Mouse (Mus musculus) lung, adult 2 months (tissue): Measurements from ENCODE around the gene Kcnip3. TPM values are rescaled to one million over a fixed set of nuclear protein-coding genes. Genes with fewer than 3 reads are reported as not detected.

Experiments
- DNase-seq: peaks from one replicate; pipeline ENCODE4 v3.0.0; 2022
- H3K4me1 ChIP-seq: fragments of 200-500 bp; 2 replicates; pipeline ENCODE4 v1.6.1; 2011; ENCODE audit warnings: low read length; ENCODE audit not compliant: control insufficient read depth, insufficient read depth
- H3K4me3 ChIP-seq: fragments of 200-500 bp; replicated peaks from 2 replicates; pipeline ENCODE3; 2011; ENCODE audit warnings: low read depth, mild to moderate bottlenecking, control low read depth, low read length; ENCODE audit errors: extremely low read depth
- CTCF ChIP-seq: fragments of 200-500 bp; IDR thresholded peaks from 2 replicates; pipeline ENCODE4 v1.5.1; 2011; ENCODE audit warnings: mild to moderate bottlenecking, low read length, control low read depth; ENCODE audit not compliant: insufficient read depth
- POLR2A ChIP-seq: fragments of 200-500 bp; IDR thresholded peaks from 2 replicates; pipeline ENCODE4 v1.6.1; 2011; ENCODE audit warnings: low read depth, mild to moderate bottlenecking, control low read depth, low read length, borderline replicate concordance; ENCODE audit errors: extremely low read depth
- WGBS: fragments of 180-500 bp; shearing (Covaris S2); methylation state at CpG from one replicate; pipeline ENCODE4 v1.1.7; 2018; 5-methylcytosine and 5-hydroxymethylcytosine counted together
- polyA plus RNA-seq: library from polyadenylated mRNA; depleted of rRNA; stranded (reverse); fragments of >200 nt; gene quantifications from 2 replicates; pipeline ENCODE4 v1.2.3, GENCODE M21; 2012

The Kcnip3 gene
- polyA plus RNA-seq, 1 experiment, result 1.5 TPM

DNA sequence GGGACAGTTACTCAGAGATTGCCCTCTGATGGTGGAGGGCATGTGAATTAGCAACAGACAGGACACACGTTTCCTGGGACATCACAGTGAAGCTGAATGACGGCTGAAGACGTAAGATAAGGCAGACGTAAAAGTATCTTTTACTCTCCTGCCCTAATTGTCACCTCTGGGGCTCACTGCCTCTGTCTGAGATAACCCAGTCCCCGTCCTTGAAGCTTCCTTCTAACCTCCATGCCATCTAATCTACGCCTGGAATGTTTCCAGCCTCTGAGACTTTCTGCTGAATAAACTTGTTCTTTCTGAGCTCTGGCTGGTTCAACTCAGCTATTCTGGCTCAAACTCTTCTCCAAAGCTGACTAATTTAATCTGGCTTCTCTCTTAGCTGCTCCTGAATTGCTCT is 70.1 kb downstream of the Kcnip3 start:
- 19% methylated on average over 6 of the region's 6 CpGs for WGBS
- Histone ChIP-seq H3K4me1 (no peaks in the 10 kb centered on the region), H3K4me3 (no peak overlapping the region)
- DNase-seq, result no peak
- TF ChIP-seq CTCF (no peak), POLR2A (no peak)

DNA sequence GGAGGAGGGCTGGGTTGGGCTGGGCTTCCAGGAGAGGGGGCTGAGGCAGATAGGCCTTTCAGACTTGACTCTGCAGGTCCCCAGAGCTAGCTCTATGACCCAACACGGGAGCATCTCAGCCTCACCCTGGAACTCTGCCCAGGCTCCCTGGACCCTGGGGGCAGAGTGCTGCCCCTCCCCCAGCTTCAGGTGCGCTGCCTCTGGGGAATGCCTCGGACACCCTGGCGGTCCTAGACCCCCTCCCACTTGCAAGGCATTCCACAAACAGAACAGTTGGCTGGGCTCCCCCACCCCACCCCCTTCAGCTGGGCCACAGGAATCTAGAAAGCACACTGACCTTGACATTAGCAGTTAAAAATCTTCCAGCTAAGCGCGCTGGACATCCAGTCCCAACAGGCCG is 72.2 kb downstream of the Kcnip3 start:
- no peak for DNase-seq
- WGBS, result 34% methylated on average over 7 of the region's 7 CpGs
- TF ChIP-seq CTCF, result no peak
- no peak for TF ChIP-seq POLR2A

DNA sequence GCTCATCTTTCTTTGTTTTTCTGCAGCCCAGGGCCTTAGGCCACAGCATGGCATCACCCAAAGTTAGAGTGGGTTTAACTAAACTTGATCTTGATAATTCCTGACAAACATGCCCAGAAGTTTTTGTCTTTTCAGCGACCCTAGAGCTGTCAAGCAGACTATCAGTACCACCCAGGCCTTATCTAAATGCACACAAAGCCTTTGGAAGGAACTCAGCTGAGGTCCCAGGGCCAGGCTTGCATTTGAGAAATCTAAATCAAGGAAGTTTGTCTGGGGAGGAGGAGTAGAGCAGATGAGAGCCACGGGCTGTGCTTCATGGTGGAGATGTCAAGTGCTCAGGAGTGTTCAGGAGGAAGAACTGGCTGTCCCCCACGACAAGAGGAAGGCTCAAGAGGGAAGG is 75.0 kb downstream of the Kcnip3 start:
- Histone ChIP-seq H3K4me3 (no peak overlapping the region), H3K4me1 (no peaks in the 10 kb centered on the region)
- 32% methylated on average over 3 of the region's 3 CpGs for WGBS
- TF ChIP-seq CTCF (no peak), POLR2A (no peak)
- DNase-seq, result no peak

More for the DNA sequence above, 72.2 kb downstream of the Kcnip3 start:
- H3K4me1 ChIP-seq, result no peaks in the 10 kb centered on the region
- H3K4me3 ChIP-seq, result no peak overlapping the region

DNA sequence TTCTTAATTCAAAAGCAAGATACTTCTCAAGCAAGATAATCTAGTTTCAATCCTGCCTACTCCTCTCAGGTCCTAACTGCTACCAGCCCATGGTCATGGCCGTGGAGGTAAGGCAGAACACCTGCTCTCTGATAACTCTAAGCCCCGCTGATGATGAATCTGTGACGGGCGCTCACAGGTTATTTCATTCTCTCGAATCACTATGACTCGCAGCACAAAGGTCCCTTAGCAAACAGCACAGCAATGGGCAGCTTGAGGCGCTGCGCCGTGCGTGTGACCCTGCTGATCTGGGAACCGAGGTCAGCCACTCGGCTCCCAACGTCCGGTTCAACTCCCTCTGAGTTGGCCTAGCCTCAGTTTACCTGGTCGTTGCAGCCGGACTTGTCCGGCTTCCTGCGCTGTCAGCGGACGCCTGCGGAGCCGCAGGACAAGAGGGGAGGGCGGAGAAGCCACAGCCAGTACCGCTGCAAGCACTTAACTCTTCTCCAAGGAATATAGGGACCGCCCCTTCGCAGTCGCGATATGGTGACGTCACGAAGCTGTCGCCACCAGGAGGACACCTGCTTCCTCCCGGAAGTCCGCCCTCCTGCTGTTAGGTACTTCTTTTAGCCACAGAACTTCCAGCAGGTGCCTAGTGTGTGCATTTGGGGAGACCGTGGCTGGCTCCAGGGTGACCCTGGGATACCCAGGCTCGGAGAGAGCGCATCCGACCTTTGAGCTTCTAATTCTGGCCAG is 77.7 kb downstream of the Kcnip3 start, which contains the start of gene Fahd2a:
Gene Fahd2a (minus strand): TSS at position 511 of the 735 bp plus-strand sequence.
- no peaks in the 10 kb centered on the region for H3K4me1 ChIP-seq
- H3K4me3 ChIP-seq, result peak within 1 kb of the TSS; percentile 77
- 3% methylated on average over 37 of the region's 37 CpGs for WGBS
- TF ChIP-seq CTCF, result no peak
- TF ChIP-seq POLR2A, result peak; percentile 71; the same call in 1 of the 2 replicates
- DNase-seq, result peak; percentile 88

DNA sequence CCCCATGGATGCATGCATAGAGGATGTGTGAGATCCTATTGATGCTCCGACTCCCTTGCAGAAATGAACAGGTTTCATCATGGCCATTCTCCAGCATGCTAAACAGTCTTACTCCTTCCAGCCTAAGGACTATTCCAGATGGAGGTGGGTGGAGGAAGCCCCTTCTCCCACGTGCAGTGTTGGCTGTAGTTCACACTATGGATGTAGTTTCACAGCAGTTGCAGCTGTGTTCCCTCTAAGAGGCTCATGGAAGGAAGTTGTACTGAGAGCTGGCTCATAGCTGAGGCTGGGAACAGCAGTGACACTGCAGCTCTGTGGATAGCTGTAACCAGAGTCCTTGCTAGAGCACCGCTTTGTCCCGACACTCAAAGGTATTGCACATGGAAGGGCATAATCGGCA is 84.2 kb downstream of the Kcnip3 start:
- TF ChIP-seq CTCF (no peak), POLR2A (no peak)
- Histone ChIP-seq H3K4me3 (no peak overlapping the region), H3K4me1 (no peaks in the 10 kb centered on the region)
- DNase-seq, result no peak
- 87% methylated on average over 5 of the region's 5 CpGs for WGBS

DNA sequence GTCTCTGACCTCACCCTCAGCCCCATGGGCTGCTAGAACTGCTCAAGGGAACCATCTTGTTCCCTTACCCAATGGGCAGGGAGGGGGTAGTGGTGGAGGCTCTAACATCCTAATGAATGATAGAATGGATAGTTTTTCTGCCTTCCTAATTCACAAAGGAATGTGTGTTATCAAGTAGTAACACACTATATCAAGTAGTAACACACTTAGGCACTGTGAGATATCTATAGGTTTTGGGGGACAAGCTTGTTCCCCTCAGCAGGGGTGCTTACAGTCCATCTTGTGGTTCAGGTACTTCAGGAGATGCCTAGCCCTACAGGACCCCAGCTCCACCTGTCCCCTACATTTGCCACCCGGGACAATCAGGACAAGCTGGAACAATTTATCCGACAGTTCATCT is 86.3 kb downstream of the Kcnip3 start:
- TF ChIP-seq CTCF, result no peak
- TF ChIP-seq POLR2A, result no peak
- no peak for DNase-seq
- Histone ChIP-seq H3K4me1 (no peaks in the 10 kb centered on the region), H3K4me3 (no peak overlapping the region)
- 97% methylated on average over 2 of the region's 2 CpGs for WGBS

DNA sequence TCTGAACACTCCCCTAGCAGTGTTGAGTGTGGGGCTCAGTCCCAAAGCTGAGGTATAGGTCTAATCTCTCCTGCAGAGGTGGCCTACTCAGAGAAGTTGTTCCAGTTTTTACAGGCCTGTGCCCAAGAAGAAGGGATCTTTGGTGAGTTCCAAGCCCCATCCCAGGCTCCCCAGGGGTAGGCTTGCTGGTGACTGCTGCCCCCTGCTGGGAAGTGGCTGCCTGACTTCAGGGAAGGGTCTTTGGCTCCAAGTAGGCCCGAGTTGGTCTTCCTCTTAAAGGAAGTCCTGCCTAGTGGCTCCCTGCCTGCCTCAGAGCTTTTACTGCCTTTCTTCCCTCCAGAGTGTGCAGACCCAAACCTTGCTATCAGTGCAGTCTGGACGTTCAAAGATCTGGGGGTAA is 86.8 kb downstream of the Kcnip3 start:
- TF ChIP-seq POLR2A (no peak), CTCF (peak; percentile 44)
- no peak overlapping the region for H3K4me3 ChIP-seq
- DNase-seq, result peak; percentile 19
- 30% methylated on average over 2 of the region's 2 CpGs for WGBS
- no peaks in the 10 kb centered on the region for H3K4me1 ChIP-seq

DNA sequence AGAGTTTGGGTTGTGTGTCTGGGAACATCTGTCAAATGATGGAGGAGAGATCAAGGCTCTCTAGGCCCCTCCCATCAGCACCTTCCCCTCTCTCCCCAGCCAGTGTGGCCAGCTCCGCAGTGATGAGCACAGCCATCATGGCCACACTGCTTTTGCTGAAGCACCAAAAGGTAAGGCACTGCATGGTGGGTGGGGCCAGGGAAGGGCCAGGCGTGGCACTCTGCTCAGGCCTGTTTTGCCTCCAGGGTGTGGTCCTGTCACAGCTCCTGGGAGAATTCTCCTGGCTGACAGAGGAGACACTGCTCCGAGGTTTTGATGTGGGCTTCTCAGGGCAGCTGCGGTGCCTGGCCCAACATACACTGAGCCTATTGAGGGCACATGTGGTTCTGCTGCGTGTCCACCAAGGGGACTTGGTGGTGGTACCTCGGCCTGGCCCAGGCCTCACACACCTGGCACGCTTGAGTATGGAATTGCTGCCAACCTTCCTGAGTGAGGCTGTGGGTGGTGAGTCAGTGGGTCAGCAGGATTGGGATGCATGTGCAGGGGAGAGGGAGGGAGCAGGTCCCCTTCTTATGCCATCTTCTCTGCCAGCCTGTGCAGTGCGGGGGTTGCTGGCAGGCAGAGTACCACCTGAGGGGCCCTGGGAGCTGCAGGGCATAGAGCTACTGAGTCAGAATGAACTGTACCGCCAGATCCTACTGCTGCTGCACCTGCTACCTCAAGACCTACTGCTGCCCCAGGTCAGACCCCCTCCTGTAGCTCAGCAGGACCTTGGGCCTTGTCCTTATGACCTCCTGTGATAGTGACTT is 88.2 kb downstream of the Kcnip3 start:
- 79% methylated on average over 9 of the region's 9 CpGs for WGBS
- no peaks in the 10 kb centered on the region for H3K4me1 ChIP-seq
- no peak for DNase-seq
- TF ChIP-seq POLR2A (no peak), CTCF (no peak)
- no peak overlapping the region for H3K4me3 ChIP-seq

DNA sequence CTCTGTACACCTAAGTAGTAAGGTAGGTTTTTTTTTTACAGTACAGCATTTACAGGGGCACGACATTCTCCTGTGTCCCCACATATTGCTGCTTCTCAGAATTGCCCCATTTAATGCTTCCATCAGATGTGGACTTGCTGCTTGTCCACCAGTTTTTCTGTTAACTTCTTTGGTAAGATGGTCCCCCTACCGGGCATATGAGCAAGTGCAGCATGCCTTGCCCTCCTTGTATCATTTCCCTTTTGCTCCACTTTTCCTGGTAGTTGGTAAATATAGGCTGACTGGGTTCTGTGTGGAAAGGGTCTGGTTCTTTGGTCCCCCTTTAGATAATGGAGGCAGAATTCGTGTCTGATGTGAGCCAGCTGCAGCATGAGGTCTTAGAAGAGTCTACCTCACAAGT is 91.7 kb downstream of the Kcnip3 start:
- WGBS, result 22% methylated on average over 3 of the region's 3 CpGs
- Histone ChIP-seq H3K4me3 (no peak overlapping the region), H3K4me1 (no peaks in the 10 kb centered on the region)
- DNase-seq, result peak; percentile 16
- TF ChIP-seq POLR2A, result no peak
- TF ChIP-seq CTCF, result peak; percentile 43; the same call in 1 of the 2 replicates
